Mouse (Mus musculus): ENCODE data around the gene Impdh1. TPM values are rescaled to one million over a fixed set of nuclear protein-coding genes. Genes with fewer than 3 reads are reported as not detected.

Gene Impdh1
- polyA plus RNA-seq, 1 experiment from 2014 or later: 71.5 TPM

- H3K9ac ChIP-seq (ENCODE audit: low read depth, low read length): peak overlapping the region; percentile 64
- peak overlapping the region; percentile 36 for H3K4me3 ChIP-seq (ENCODE audit: low read length)
- peak; percentile 92 for ATAC-seq
- H3K36me3 ChIP-seq (ENCODE audit: control insufficient read depth, insufficient read depth, low read length): peaks cover 11% of the 10 kb centered on the region
- H3K4me1 ChIP-seq (ENCODE audit: control insufficient read depth, insufficient read depth, low read depth, low read length): peaks cover 12% of the 10 kb centered on the region
- H3K27me3 ChIP-seq (replicated peaks; ENCODE audit: control insufficient read depth, insufficient read depth, low read length): no peaks in the 10 kb centered on the region
- H3K9me3 ChIP-seq (ENCODE audit: control insufficient read depth, low read length): no peaks in the 10 kb centered on the region
- 10% methylated on average over 25 of the region's 25 CpGs for WGBS
- peak overlapping the region; percentile 70 for H3K4me2 ChIP-seq (ENCODE audit: low read length)
- H3K27ac ChIP-seq (ENCODE audit: low read depth, low read length): peak overlapping the region; percentile 57
These were observed 17.6 kb downstream of the Impdh1 start for GRCm38 (mm10) chr6:29198309-29199222.

DNA sequence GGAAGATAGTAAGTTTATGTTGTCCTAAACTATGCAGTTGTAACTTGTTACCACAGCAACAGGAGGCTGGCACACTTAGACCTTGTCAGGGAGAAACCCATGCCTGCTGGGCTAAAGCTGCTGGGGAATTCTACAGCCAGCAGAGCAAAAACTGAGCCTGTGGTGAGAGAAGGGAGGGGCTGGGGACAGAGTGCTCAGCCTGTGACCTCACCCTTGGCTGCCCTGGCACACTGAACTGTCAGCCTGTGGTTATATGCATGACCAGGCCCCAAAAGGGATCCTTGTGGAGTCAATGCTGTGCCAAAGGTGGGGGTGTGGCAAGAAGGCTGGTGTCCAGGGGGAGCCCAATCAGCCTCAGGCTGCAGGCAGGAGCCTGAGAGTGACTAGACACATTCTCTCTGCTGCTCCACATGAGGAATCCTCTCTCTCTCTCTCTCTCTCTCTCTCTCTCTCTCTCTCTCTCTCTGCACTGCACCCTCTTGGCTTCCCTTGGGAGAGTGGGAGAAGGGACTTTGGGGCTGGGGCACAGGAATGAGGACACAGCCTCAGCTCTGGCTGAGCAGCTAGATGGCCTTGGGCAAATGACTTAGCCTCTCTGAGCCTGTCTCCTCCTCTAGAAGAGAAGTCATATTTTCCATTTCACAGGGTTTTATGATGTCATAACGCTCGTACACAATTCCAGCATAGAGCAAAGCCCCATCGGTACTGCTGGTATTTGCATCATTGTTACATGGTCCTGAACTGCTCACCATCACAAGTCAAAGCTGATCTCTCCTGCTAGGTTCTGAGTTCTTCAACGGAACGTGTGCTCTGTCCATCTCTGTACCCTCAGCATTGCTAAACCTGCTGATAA is 20.1 kb downstream of the Impdh1 start:
- no peak for ATAC-seq
- Histone ChIP-seq H3K4me2 (ENCODE audit: low read length) (no peak overlapping the region), H3K9ac (ENCODE audit: low read depth, low read length) (no peak overlapping the region), H3K4me1 (ENCODE audit: control insufficient read depth, insufficient read depth, low read depth, low read length) (peaks cover 12% of the 10 kb centered on the region), H3K27ac (ENCODE audit: low read depth, low read length) (no peak overlapping the region), H3K9me3 (ENCODE audit: control insufficient read depth, low read length) (no peaks in the 10 kb centered on the region), H3K36me3 (ENCODE audit: control insufficient read depth, insufficient read depth, low read length) (no peaks in the 10 kb centered on the region; the same call in 1 of the 2 replicates), H3K27me3 (replicated peaks; ENCODE audit: control insufficient read depth, insufficient read depth, low read length) (no peaks in the 10 kb centered on the region), H3K4me3 (ENCODE audit: low read length) (no peak overlapping the region)
- WGBS: 81% methylated on average over 5 of the region's 5 CpGs

DNA sequence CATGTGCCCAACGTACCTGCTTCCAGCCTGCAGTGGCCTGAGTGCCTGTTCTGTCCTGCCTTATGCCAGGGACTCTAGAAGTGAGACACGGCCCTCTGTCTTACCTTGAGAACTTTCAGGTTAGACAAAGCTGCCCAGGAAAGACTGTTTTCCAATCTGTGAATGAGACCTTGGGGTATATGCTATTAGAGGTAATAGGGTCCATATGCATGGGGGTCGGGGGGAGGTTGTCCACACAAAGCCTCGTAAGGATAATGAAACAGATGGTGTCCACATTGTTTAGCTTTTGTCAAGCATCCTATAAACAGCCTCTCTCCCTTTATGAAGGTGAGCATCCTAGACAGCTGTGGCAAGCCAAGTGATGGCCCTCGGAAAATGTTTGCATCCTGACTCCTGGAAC is 21.0 kb downstream of the Impdh1 start:
- H3K36me3 ChIP-seq (ENCODE audit: control insufficient read depth, insufficient read depth, low read length): no peaks in the 10 kb centered on the region
- no peaks in the 10 kb centered on the region for H3K9me3 ChIP-seq (ENCODE audit: control insufficient read depth, low read length)
- H3K4me1 ChIP-seq (ENCODE audit: control insufficient read depth, insufficient read depth, low read depth, low read length): peaks cover 12% of the 10 kb centered on the region
- no peaks in the 10 kb centered on the region for H3K27me3 ChIP-seq (replicated peaks; ENCODE audit: control insufficient read depth, insufficient read depth, low read length)
- no peak overlapping the region for H3K27ac ChIP-seq (ENCODE audit: low read depth, low read length)
- no peak for ATAC-seq
- WGBS: 81% methylated on average over 5 of the region's 5 CpGs
- H3K4me3 ChIP-seq (ENCODE audit: low read length): no peak overlapping the region
- no peak overlapping the region for H3K9ac ChIP-seq (ENCODE audit: low read depth, low read length)
- no peak overlapping the region for H3K4me2 ChIP-seq (ENCODE audit: low read length)

DNA sequence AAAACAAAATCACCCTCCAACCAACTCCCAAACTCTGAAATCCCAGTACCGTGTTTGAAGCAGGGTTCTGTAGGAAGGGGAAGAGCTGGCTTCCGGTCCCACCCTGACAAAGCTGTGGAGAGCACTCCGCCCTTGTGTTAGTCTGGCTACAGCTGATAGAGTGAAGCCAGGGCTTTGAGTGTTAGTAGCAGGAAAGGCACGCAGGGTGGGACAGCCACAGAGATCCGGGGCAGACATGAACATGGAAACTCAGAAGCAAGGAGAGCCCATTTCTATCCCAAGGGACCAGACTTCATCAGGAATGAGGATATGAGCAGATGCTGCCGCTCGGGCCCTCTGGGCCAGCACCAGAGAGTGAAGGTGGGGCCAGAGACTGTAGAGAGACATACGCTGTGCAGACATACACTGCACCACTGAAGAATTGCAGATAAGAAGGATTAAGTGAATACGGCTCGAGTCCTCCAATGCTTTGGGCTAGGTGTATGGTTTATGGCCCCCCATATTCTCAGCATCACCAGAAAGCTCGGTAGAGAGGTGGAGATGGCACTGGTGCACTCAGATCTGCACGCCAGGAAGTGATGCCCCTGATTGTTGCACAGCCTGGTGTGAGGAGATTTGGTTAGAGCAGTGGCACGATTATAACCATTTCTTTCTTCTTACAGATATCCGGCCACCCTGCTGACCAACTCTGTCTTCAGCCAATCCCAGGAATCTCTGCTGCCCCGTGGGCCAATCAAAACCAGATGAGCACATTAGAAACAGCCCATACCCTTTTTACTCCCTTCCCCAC is 22.0 kb downstream of the Impdh1 start:
- Histone ChIP-seq H3K9me3 (ENCODE audit: control insufficient read depth, low read length) (no peaks in the 10 kb centered on the region), H3K9ac (ENCODE audit: low read depth, low read length) (no peak overlapping the region), H3K4me1 (ENCODE audit: control insufficient read depth, insufficient read depth, low read depth, low read length) (peaks cover 11% of the 10 kb centered on the region), H3K36me3 (ENCODE audit: control insufficient read depth, insufficient read depth, low read length) (no peaks in the 10 kb centered on the region), H3K4me2 (ENCODE audit: low read length) (no peak overlapping the region), H3K4me3 (ENCODE audit: low read length) (no peak overlapping the region), H3K27me3 (replicated peaks; ENCODE audit: control insufficient read depth, insufficient read depth, low read length) (no peaks in the 10 kb centered on the region), H3K27ac (ENCODE audit: low read depth, low read length) (no peak overlapping the region)
- 75% methylated on average over 15 of the region's 15 CpGs for WGBS
- no peak for ATAC-seq

DNA sequence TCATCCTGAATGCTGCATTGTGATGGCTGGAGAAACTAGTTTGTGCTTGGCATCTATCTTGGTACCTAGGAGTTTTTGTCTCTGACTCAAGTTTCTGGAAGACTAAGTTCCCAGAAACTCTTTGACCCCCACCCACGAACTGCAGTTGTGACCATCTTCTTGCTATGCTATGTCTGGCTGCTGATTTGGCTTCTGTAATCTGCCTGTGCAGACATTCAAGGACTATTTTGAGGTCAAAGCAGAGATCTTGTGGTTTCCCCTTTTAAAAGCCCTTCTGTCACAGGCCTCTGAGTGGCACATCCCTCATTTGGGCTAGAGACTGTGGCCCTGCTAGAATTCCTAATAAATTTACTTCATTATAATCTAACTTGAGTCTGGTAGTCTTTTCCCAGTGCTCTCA is 28.2 kb downstream of the Impdh1 start:
- no peaks in the 10 kb centered on the region for H3K27me3 ChIP-seq (replicated peaks; ENCODE audit: control insufficient read depth, insufficient read depth, low read length)
- ATAC-seq: no peak
- H3K27ac ChIP-seq (ENCODE audit: low read depth, low read length): no peak overlapping the region
- H3K9ac ChIP-seq (ENCODE audit: low read depth, low read length): no peak overlapping the region
- H3K36me3 ChIP-seq (ENCODE audit: control insufficient read depth, insufficient read depth, low read length): no peaks in the 10 kb centered on the region
- no peak overlapping the region for H3K4me2 ChIP-seq (ENCODE audit: low read length)
- 53% methylated on average over 1 of the region's 1 CpGs for WGBS
- H3K9me3 ChIP-seq (ENCODE audit: control insufficient read depth, low read length): no peaks in the 10 kb centered on the region
- no peak overlapping the region for H3K4me3 ChIP-seq (ENCODE audit: low read length)
- H3K4me1 ChIP-seq (ENCODE audit: control insufficient read depth, insufficient read depth, low read depth, low read length): no peaks in the 10 kb centered on the region

DNA sequence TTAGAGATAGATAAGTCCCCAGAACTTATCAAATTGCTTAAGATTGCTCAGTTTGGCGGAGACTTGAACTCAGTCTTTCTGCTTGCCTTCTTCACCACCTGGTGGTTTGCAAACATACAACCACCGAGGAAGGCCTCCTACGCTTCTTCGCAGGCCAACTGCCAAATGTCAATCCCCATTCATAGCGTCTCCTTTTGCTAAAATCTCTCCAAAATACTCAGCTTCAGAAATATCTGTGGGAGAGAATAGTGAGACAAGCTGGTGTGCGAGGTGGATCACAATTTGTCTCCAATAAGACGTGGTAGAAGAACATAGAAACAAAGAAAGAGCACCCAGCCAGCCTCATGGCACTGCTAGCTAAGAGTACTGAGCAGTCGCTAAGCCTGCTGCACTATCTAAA is 36.3 kb downstream of the Impdh1 start:
- Histone ChIP-seq H3K9me3 (ENCODE audit: control insufficient read depth, low read length) (no peaks in the 10 kb centered on the region), H3K27me3 (replicated peaks; ENCODE audit: control insufficient read depth, insufficient read depth, low read length) (no peaks in the 10 kb centered on the region), H3K4me3 (ENCODE audit: low read length) (peak overlapping the region; percentile 76), H3K4me1 (ENCODE audit: control insufficient read depth, insufficient read depth, low read depth, low read length) (peaks cover 3% of the 10 kb centered on the region), H3K36me3 (ENCODE audit: control insufficient read depth, insufficient read depth, low read length) (peaks cover 3% of the 10 kb centered on the region; the same call in 1 of the 2 replicates), H3K9ac (ENCODE audit: low read depth, low read length) (peak overlapping the region; percentile 82), H3K4me2 (ENCODE audit: low read length) (peak overlapping the region; percentile 74), H3K27ac (ENCODE audit: low read depth, low read length) (peak overlapping the region; percentile 90)
- WGBS: 41% methylated on average over 8 of the region's 8 CpGs
- ATAC-seq: no peak

DNA sequence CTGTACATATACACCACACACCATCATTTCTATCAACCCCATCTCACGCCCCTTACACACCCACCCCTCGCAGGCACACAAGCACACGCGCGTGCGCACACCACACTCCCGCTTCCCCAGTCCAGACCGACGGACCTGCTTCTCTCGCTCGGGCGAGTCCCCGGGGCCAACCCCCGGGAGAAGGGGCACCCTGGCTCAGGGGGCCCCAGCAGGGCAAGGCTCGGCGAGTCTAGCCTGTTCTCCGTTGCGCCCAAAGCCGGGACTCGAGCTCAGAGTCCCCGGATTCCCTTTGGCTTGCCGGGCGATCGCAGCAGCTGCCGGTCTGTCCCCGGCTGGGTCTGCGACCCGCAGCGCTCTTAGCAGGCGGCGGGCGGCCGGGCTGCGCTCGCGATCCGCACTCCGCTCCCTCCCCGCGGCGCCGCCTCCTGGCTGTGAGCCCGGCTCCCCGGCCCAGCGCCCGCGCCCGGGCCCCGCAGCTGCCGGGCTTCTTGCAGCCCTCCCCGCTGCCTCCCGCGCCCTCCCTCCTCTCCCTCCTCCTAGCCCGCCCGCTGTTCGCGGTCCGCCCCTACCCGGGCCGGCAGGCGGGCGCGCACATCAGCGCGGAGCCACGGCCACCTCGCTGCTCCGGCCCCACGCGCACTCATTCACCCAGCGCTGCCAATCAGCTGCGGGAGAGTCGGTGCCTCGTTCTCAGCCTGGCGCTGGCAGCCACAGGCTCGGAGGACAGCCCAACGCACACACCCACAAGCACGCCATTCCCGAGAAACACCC is 37.1 kb downstream of the Impdh1 start, which contains the start of gene Prrt4:
Gene Prrt4 (minus strand): TSS at position 697 of the 771 bp plus-strand sequence.
- peak; percentile 85 for ATAC-seq
- WGBS: under 1% methylated on average over 76 of the region's 79 CpGs
- Histone ChIP-seq H3K9me3 (ENCODE audit: control insufficient read depth, low read length) (no peaks in the 10 kb centered on the region), H3K36me3 (ENCODE audit: control insufficient read depth, insufficient read depth, low read length) (peaks cover 3% of the 10 kb centered on the region; the same call in 1 of the 2 replicates), H3K4me1 (ENCODE audit: control insufficient read depth, insufficient read depth, low read depth, low read length) (peaks cover 3% of the 10 kb centered on the region), H3K9ac (ENCODE audit: low read depth, low read length) (peak within 1 kb of the TSS; percentile 82), H3K27me3 (replicated peaks; ENCODE audit: control insufficient read depth, insufficient read depth, low read length) (peaks cover 2% of the 10 kb centered on the region; the same call in 1 of the 2 replicates), H3K27ac (ENCODE audit: low read depth, low read length) (peak within 1 kb of the TSS; percentile 90), H3K4me2 (ENCODE audit: low read length) (peak within 1 kb of the TSS; percentile 74), H3K4me3 (ENCODE audit: low read length) (peak within 1 kb of the TSS; percentile 76)
